Mouse (Mus musculus): ENCODE measurements around the gene Kctd7.

GRCm38 (mm10) chr5:130143101-130143500 is 1.6 kb upstream of the Kctd7 start:
- TF ChIP-seq POLR2A (IDR thresholded peaks at IDR 0.05; ENCODE audit: control insufficient read depth, low read depth, low read length) (no peak), CTCF (IDR thresholded peaks at IDR 0.05; ENCODE audit: control insufficient read depth, insufficient read depth, insufficient replicate concordance, low read depth, low read length) (no peak)

Measured in testis, adult 2 months (tissue).